Mouse (Mus musculus) erythroblast, adult 5-6 weeks (primary cell): ENCODE results near the gene BC030500. TPM values are rescaled to one million over a fixed set of nuclear protein-coding genes. Genes with fewer than 3 reads are reported as not detected.

ENCODE experiments used
- ATAC-seq: replicated peaks from 2 replicates; pipeline ENCODE4 v1.8.0; 2016; ENCODE audit warnings: moderate number of reproducible peaks, mild to moderate bottlenecking, moderate TSS enrichment, inconsistent platforms; ENCODE audit not compliant: poor library complexity, low FRiP score, severe bottlenecking
- total RNA-seq, 2 experiments: library from RNA; stranded (forward) in 1 of 2; stranded (reverse) in 1 of 2; fragments of 150-400 nt in 1 of 2; fragments of 200-764, 138-1000 nt in 1 of 2; gene quantifications; 2 replicates each; pipeline versions ENCODE4 v1.2.3 to v1.2.4; 2015 to 2017; ENCODE audit warnings: low replicate concordance in 2 of 2

BC030500 gene
- not detected in 2 replicates for total RNA-seq (2015; ENCODE audit: low replicate concordance)
- total RNA-seq (2017; ENCODE audit: low replicate concordance): not detected in 2 replicates

DNA sequence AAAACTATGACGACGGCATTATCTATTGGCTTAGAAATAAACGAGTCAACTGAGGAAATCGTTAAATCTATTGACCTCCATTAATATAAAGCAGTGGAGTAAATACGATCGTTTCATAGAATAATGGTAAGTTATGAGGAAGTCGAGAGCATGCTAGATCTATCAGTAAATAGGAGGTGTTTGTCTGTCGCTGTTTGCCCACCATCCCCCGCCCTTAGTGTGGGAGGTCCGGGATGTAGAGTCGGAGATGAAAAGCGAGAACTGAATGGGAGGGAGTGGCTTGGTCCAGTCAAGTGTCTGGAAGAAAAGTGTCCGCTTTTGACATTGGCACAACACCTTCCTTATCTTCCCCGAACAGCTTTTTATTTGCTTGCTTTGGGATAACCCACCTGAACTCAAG lies at the start of gene BC030500:
BC030500 (plus strand) TSS at position 79 of the 400 bp plus-strand sequence.
- ATAC-seq: no peak

DNA sequence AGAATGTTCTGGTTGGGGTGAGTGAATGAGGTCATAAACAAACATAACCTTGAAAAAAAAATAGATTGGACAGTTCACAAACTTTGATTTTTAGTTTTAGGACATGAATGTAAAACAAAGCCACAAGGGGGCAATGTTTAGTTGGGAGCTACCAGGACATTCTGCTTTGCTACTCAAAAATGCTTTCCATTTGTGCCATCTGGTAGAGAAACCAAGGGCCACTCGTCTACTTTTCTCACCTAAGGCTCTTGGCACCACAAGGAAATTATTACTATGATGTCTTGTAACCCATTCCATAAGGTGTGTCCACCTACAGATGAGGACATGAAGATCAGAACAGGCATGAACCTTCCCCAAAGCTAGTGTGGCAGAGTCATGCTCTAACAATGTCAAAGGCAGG lies 25.1 kb upstream of the BC030500 start:
- ATAC-seq: no peak

DNA sequence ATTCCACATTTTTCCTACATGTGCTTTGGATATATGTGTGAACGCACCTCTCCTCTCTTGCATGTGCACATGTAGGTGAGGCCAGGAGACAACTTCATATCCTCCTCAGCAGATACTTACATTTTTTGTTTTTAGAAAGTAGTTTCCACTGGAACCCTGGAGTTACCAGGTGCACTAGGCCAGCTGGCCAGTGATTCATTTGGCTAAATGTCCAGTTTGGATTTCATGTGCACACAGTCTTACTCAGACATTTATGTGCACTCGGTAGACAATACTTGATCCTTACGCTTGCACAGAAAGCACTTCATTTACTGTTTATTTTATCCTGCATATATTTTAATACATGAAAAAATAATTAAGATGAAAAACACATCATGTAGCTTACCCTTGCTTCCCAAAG lies 21.0 kb upstream of the BC030500 start:
- ATAC-seq: no peak

DNA sequence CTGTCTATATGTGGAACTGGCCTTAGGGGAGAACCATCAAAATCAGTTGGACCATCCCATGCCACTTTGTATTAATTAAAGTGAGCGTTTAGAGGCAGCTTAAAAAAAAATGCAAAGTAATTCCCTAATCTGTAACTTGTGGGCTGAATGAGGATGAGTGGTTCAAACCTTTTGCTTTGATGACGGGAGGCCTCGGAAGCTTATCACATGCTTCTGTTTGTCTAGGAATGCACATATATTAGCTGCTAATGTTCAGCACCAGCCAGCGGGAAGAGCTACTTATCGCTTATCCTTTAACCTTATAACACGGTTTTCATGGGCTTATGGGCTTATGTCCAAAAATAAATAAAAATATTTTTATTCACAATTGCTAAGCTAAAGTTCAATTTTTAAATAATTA lies 15.6 kb upstream of the BC030500 start:
- no peak for ATAC-seq

DNA sequence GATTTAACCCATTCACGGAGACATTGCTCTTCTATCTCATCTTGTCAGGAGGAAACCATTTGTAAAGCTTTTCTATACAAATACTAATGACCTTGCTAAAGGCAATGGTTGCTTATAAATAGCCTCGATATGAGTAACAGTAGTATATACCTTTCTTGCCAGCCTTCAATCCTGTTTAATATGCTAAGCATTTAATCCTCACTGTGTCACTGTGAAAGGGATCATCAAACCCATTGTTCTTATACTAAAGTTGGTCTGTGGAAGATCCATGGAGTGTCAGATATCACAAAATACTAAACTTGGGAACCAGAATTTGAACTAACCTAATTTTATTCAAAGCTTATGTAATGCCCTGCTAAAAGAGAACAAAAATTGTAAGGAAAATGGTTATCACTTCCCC lies 7.1 kb upstream of the BC030500 start:
- no peak for ATAC-seq

DNA sequence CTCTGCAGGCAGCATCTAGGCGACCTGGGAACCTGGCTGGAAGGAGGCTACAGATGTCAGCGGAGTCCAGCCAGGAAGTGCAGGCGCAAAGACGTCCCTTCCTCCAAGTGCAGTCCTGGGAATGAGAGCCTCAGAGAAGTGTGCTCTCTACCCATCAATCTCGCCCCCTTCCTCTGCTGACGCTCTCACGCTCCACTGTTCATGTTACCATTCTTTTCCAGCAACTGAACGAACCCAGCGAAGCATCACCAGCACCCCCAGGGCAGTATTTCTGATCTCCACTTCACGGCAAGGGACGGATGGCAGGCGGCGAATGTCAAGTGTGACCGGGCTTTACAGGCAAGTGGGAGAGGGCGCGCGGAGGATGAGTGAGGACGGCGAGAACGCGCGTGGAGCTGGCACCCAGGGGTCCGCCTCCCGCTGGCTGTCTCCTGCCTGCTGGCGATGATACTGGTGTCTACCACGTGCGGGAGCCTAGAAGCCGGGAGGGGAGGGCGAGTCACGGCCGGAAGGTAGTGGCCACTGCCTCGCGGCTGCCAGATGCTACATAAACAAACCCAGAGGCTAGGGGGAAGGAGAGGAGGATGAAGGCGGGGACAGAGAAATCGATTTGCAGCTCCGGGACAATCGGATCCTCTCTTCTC lies 763 bp downstream of the BC030500 start, which contains the start of gene Galntl6:
Galntl6 (minus strand) TSS at position 445 of the 644 bp plus-strand sequence.
- no peak for ATAC-seq

DNA sequence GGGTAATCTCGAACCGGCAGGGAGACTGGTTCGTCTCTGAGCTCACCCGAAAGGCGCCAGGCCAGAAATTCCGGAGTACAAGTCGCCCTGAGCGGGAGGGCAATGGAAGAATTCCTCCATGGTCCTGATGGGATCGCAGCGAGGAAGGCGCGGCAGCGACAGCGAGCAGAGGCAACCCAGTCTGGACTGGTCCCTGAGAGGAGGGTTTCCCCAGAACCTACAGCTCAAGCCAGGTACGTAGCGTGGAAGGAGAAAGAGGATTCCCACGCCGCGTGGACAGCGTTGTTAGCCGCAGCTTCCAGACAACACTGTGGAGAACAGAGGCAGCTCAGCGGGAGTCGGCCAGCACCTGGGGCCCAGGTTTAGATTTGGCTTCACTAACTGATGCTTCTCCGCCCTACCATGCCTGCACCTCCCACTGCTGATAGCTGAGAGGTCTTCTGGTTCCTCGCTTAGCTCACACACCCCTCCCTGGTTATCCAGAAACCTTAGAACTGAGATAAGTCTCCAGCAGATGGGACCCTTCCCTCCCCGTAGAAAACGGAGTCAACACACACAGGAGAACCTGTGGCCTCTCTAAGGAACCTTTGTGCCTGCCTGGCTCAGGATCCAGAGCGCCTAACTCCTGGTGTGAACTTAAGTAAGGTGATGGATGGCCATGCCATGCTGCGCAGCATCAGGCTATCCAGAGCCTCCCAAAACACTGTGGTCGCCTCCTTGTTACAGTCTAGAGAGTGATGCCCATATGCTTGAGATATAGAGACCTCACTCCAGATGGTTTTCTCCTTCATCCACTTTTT lies 1.5 kb downstream of the BC030500 start:
- no peak for ATAC-seq

GRCm38 (mm10) chr8:58913640-58913968 lies 2.0 kb downstream of the BC030500 start:
- no peak for ATAC-seq

DNA sequence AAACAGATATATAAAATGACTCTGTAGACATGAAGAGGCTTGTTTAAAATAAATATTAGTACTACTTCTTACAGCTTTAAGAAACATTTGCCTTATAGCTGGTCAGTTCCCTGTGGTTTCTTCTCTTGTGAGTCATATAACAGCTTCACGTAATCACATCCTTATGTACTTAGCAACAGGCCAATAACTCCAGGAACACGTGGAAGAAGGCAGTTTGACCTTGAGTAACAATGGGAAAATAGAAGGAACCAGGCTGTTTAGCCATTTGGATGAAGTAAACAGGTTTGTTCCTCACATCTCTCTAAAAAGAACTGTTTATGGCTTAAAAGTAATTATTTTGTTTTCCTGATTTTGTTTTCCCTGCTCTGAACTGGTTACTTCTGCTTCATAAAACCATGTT lies 3.6 kb downstream of the BC030500 start:
- ATAC-seq: no peak

DNA sequence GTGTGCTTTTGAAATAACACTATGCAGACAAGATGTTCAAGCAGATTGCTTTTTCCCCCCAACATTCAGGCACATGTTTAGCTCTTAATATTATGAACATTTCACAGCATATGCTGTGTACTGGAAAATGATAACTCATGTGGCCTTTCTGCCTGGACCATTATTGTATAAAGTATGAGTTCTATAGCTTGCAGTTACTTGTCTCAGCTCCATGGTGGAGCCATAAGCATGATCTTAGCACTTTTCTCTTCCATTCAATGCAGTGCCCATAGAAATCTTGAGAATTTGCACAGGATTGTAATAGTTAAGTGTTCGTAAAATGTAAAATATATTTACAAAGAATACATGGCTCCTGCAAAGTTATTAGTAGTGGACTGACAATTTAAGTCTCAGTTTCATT lies 19.5 kb downstream of the BC030500 start:
- no peak for ATAC-seq

- no peak for ATAC-seq
Measured at GRCm38 (mm10) chr8:58943773-58944172, 32.2 kb downstream of the BC030500 start.

DNA sequence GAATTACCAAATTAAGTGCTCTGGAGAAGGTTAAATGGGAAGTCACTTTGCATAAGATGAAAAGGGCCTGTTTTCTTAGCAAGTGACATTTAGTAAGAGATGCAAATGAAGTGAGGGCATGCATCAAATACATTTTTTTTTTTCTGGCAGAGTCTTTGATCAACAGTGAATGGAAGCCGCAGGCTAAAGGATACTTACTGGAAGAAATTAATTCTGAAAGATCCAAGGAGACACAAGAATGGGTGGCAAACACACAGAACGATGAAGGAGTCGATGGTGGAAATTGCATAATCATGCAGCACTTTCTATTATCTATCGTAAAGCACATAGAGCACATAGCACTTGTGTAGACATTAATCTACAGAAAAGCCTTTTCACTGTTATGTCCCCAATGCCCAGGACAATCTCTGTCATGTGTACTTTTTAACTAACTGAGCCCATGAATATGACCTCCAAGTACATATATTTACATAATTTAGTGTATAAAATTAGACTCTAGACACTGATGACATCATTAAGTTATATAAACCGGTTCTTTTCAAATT lies 45.7 kb downstream of the BC030500 start:
- ATAC-seq: no peak

Other genes with a start within 250 kb of the BC030500 start
- not detected in 2 replicates for gene Galntl6, start 885 bp downstream of the BC030500 start, total RNA-seq (2015; ENCODE audit: low replicate concordance)
- gene Galntl6, start 885 bp downstream of the BC030500 start, total RNA-seq (2017; ENCODE audit: low replicate concordance): not detected in 2 replicates